Mouse (Mus musculus): ENCODE measurements around the gene Foxc2.
A peak's percentile ranks its signal among the peaks of the same experiment; 100 is the strongest.

Gene Foxc2

DNA sequence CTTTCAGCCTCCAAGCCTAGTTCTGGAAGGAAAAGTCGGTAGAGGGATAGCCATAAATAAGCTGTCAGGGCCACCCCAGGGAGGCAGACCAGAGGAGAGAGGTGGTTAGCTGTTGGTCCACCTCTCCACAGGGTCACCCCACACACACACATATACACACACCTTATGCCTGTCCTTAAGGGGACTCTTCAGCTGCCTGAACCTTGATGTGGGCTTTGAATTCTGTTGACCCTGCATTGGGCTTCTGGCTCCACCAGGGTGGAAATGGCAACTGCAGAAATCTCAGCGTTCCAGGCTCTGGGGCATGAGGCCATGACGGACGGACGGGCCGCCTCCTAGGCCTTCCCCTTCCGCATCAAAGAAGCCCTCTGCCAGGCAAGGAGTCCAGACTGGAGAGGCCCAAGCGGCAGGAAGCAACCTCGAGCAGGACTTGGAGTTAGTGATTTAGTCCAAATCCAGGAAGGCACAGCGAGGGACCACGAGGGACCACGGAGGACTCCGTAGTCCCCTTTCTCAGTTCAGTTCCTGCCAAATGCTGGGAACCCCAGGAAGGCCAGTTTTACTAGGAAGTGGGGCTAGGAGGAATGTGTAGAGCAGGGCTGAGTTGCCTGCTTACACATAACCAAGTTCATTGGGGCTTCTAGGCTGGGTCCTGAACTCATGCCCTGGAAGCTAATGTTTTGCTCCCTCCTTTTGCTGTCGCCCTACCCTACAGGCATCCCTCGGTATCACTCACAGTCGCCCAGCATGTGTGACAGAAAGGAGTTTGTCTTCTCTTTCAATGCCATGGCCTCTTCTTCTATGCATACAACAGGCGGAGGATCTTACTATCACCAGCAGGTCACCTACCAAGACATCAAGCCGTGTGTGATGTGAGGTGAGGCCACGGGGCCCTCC lies 29.7 kb upstream of the Foxc2 start:
- no peak for DNase-seq (ENCODE audit: low read depth, low spot score)

DNA sequence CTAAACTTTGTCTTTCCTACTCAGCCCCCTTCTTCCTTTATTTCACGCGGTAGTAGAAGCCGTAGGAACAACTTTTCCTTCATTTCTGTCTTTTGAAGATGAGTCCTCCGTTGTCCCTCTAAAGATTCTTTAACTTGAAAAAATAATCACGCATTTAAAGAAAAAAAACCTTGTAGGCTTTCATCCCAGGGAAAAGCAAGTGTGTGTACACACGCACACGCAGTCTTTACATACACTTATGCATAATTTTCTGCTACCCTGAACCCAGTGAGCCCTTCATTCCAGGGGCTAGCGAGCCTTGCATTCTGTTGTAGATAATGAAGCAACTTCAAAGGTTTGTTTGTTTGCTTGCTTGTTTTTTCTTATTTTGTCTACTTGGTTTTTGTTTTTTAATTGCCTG lies 27.7 kb upstream of the Foxc2 start:
- DNase-seq (ENCODE audit: low read depth, low spot score) = no peak

DNA sequence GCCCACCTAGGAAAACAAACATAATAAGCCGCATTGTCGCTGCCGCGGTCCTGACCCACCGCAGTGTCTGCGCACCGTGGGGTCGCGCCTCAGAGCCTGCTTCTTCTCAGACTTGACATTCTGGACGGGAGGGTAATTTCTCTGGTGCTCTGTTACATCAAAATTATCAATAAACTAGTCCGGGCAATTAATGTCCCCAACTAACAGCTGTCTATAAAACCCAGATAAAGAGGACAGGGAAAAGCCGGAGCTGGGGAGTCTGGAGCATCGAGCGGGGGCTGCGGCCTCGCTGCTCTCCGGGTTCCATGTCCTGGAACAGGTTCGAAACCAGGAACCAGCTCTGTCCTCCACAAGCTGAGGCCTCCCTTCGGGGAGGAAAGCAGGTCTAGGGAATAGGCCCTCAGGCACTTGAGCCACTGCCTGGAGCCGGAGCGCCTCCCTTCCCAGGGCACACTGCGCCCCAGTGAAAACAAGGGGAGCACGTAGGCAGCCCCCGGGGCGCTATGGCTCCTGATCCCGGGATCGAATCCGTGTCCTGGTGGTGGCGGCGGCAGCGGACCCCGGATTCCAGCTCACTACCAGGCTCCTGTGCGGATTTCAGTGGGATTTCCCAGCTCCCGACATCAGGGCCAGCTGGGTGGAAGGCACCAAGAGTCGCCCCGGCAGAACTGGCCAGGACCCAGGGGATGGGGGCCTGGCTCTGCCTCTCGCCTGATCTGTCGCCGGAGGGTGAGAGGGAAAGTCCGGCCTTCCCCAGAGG lies 26.9 kb upstream of the Foxc2 start:
- DNase-seq (ENCODE audit: low read depth, low spot score) = no peak

DNA sequence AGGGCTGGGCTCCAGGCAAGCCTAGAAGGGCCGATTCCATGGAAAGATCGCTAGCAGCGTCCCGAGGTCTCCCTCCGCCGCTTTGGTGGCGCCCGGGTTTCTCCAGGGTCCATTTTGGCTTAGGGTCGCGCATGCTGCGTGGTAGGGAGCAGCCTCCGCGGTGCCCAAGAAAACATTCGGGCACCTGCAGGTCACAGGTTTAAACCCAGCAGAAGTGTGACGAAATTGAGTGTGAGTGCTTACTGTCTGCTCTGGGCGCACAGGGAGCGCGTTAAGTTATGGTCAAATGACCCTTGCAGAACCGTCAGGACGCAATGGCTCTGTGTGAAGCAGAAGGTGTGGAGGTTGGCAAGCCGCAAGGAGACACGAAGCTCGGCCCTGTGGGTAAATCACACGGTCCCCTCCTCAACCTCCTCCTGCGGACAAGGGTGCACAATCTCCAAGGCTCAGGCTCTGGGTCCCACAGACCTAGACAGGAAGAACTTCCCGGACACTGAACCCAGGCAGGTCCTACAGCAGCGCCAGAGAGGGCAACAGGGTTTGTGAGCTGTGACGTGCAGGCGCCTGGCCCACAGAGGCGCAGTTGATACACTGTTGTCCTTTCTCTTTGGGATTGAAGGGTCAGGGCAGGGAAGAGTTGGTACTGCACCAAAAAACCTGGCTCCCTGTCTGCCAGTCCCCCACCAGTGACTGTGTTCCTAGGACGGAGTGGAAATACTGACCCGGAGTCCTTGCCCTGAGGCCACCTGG lies 26.2 kb upstream of the Foxc2 start:
- DNase-seq (ENCODE audit: low read depth, low spot score) = no peak

DNA sequence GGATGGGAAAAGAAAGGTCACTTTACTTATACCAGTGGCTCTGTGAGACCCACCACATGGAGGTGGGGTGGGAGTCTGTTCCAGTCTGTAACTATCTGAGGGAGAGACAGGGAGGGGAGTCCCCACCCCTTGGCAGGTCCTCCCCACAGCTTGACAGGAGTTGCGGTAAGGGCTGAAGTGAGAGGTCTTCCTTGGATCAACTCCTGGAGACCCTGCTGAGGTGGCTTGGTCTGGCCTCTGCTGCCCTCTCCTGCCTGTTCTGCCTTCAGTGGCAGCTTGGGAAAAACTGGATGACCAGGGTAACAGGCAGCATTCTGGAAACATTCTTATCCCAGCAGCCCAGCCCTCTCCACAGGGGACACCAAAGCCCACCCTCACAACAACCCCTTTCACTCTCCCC lies 25.3 kb upstream of the Foxc2 start:
- no peak for DNase-seq (ENCODE audit: low read depth, low spot score)

DNA sequence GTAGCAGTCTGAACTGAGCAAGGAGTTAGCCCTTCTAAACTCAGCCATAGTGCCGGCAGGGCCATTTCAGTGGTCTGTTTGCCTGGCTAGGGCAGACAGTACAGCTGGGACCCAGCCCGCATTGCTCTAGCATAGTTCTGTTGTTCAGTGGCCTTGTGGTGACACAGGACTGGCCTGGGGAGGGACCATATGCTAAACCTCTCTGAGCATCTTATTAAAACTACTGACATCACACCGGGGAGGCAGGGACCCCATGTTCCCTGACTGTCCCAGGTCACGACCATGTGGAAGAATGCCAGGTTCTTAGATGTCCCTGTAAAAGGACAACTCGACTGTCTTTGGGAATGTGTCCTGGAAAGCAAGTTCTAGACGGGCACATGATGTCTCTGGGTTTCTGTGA lies 23.8 kb upstream of the Foxc2 start:
- no peak for DNase-seq (ENCODE audit: low read depth, low spot score)

DNA sequence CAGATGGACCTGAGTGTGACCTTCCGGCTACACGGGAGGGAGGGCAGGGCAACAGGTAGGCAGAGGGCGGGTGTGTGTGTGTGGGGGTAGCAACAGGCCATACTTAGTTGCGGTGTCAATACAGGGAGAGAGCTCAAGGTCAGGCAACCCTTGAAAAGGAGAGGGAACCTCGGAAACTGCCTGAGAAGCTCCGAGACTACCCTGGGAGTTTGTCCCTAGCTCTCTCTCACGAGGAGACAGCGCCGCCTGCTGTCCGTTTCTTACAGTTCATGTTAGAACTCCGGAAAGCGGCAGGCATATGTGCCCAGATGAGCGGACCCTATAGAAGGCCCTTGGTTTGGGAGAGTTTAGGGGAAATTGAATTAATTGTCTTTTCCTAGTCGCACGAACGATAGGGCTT lies 23.3 kb upstream of the Foxc2 start:
- DNase-seq (ENCODE audit: low read depth, low spot score) = peak; percentile 91

DNA sequence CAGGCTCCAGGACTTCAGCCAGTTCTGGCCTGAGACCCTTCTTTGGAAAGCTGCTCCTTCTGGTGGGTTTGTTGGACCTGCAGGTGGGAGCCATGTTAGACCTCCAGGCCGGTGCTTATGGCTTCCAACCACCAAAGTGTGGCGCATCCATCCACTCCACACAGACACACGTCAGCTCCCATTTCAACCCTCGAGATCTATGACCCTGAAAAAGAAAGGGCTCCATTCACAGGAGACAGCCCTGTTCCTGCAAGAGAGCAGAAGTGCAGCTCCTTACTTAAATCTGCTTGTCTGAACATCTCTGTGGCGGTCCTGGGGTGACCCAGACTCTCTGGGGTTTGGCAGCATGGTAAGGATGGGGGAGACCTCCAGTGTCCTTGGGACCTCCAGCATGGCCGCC lies 22.5 kb upstream of the Foxc2 start:
- DNase-seq (ENCODE audit: low read depth, low spot score) = no peak

DNA sequence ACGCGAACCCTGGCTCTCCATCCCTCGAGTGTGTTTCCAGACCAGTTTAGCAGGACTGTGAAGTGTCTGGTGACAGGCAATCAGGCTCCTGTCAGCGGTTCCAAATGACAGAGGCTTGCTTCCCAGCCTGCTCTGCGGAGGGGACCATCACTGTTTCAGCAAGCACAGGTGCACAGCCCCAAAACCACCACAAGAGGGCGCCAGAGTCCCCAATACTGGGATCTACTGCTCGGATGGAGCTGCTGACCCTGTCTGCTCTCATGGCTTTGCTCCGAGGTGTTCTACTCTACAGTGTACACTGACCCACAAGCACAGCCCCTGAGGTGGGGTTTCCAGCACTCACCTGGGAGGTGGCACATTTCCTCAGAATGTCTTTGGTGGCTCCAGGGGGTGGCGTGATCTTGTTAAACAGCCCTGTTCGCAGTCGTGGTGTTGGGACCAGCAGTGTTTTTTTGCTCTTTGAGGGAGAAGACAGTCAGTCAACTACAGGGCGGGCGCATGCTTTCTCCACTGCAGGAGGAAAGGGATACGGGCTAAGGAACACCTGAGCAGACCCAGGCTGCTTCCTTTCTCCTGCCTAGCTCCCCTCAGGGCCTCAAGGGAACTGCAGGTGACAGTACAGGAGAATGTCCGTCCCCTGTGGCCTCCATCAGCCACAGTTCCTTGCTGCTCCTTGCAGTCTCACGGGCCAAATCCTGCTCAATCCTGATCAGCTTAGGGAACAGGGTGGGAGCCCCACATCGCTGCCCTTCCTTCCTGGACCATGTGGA lies 11.7 kb upstream of the Foxc2 start:
- peak; percentile 85 for DNase-seq (ENCODE audit: low read depth, low spot score)

DNA sequence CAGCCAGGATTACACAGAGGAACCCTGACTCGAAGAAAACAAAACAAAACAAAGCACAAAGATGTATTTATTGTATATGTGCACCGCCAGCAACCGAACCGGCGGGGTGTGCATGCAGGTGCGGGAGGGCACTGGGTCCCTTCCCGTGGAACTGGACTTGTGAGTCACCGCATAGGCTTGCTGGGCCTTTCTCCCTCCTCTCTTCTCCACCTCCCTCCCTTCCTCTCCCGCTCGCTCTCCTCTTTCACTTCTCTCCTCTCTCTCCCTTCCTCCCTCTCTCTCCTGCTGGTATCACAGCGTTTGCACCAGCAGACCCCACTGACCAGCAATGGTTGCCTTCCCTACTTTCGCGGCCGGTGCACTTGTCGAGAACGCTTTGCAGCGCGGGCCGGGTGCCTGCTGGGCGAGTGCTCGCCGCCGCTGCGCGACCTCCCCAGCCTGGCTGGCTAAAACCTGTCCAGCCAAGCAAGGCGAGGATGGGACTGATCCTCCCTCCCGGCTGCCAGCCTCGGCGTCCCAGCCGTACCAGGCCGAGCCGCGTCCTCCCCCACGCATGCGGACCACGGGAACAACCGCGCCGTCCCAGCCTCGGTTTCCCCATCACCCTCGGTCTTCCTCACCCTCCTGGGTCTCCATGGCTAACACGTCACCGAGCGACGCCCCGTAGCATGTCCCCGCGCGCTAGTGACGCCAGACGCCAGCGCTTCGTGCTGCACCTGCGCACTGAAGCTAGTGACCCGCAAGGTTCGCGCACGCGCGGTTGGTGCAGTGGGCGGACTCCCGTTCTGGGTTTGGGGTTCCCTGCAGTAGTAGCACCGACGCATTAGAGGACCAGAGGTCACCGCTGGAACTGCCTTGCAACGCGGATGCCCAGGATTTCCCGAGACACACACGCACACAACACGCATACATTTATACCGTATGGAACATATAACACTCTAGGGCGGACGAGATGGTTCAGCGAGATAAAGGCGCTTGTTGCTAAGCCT lies 8.0 kb upstream of the Foxc2 start, which contains the start of gene Mthfsd:
Gene Mthfsd, minus strand, starts transcription at position 725 of the 989 bp plus-strand sequence.
- DNase-seq (ENCODE audit: low read depth, low spot score) = peak; percentile 99

DNA sequence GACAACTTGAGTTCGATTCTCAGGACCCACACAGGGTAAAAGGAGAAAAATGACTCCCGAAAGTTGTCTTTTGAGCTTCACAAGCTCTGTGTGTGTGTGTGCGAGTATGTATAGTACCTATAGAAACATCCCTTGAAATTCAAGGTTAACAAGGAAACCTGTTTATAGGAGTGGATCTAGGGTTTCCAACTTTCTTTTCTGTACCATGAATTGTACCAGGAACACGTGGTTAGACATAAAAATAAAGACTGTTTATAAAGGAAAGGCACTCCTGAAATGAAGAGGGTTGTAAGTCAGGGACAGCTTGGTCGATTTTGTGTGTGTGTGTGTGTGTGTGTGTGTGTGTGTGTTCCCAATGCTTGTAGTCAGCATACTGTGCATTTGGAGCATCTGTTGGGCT lies 7.3 kb upstream of the Foxc2 start:
- no peak for DNase-seq (ENCODE audit: low read depth, low spot score)

DNA sequence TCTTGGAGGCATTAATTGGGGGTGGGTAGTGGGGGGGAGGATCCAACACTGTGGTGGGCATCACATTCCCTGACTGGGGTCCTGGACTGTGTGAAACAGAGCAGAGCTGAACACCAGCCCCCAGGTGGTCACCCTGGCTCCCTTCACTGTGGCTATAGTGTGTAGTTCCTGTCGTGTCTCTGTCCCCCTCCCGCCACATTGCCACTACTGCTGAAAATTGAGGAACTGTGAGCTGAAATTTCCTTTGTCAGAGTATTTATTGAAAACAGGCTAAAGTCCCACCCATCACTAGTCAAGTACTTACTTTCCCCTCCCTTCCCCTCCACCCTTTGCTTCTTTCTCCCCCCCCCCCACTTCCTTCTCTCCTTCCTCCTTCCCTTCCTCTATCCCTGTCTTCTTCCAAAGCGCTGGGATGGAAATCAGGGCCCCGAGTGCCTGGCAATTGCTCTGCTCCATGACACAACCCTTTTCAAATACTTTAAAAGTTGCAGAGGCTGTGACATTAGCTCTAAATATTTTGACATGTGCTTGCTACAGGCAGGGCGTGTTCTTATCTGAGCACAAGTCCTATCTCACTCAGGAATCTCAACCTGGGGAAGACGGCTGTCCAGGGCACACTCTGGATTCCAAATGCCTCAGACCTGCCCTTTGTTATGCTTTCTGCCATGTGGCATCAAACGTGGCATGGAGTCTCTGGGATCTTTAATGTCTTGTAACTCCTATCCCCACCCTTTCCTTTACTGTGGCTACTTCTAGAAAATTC lies 4.6 kb upstream of the Foxc2 start:
- DNase-seq (ENCODE audit: low read depth, low spot score) = no peak

DNA sequence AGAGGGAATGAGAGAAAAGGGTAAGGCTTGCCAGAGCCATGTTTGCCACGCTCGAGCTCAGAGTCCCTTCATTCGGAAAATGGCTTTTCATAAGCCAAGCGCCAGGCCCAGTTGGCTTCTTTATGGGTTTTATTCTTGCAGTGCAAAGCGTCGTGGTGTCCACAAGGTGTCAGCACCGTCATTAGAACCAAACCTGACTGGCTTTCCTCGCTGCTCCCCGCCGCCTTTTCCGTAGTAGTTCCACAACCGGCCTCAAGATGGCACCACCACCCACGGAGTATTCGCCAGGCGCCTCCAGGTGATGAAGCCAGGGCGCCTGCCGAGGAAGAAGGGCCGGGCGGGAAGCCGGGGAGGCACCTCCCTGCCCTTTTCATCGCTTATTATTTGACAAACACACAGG lies 2.7 kb upstream of the Foxc2 start:
- peak; percentile 94 for DNase-seq (ENCODE audit: low read depth, low spot score)

DNA sequence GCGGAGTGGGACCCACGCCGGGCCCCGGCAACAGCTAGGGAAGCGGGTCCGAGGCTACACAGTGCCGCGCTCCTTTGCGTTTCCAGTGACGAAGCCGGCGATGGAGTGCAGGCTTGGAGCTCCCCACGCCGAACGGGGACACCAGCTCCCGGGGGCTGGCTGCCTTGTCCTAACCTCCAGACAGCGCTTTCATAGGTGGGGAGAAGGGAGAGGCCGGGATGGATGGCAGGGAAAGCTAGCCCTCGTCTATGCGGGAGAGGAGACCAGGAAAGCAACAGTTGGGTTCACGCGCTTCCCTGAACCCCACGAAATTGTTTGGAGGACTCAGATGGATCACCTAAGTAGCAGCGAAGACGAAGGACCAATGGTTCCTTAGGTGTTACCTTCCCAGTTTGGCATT lies 835 bp upstream of the Foxc2 start:
- no peak for DNase-seq (ENCODE audit: low read depth, low spot score)

DNA sequence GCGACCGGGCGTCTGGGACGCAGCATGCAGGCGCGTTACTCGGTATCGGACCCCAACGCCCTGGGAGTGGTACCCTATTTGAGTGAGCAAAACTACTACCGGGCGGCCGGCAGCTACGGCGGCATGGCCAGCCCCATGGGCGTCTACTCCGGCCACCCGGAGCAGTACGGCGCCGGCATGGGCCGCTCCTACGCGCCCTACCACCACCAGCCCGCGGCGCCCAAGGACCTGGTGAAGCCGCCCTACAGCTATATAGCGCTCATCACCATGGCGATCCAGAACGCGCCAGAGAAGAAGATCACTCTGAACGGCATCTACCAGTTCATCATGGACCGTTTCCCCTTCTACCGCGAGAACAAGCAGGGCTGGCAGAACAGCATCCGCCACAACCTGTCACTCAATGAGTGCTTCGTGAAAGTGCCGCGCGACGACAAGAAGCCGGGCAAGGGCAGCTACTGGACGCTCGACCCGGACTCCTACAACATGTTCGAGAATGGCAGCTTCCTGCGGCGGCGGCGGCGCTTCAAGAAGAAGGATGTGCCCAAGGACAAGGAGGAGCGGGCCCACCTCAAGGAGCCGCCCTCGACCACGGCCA lies 717 bp downstream of the Foxc2 start:
- DNase-seq (ENCODE audit: low read depth, low spot score) = no peak

DNA sequence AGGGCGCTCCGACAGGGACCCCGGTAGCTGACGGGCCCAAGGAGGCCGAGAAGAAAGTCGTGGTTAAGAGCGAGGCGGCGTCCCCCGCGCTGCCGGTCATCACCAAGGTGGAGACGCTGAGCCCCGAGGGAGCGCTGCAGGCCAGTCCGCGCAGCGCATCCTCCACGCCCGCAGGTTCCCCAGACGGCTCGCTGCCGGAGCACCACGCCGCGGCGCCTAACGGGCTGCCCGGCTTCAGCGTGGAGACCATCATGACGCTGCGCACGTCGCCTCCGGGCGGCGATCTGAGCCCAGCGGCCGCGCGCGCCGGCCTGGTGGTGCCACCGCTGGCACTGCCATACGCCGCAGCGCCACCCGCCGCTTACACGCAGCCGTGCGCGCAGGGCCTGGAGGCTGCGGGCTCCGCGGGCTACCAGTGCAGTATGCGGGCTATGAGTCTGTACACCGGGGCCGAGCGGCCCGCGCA lies 1.2 kb downstream of the Foxc2 start:
- DNase-seq (ENCODE audit: low read depth, low spot score) = no peak

DNA sequence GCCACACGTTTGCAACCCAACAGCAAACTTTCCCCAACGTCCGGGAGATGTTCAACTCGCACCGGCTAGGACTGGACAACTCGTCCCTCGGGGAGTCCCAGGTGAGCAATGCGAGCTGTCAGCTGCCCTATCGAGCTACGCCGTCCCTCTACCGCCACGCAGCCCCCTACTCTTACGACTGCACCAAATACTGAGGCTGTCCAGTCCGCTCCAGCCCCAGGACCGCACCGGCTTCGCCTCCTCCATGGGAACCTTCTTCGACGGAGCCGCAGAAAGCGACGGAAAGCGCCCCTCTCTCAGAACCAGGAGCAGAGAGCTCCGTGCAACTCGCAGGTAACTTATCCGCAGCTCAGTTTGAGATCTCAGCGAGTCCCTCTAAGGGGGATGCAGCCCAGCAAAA lies 1.9 kb downstream of the Foxc2 start:
- no peak for DNase-seq (ENCODE audit: low read depth, low spot score)

DNA sequence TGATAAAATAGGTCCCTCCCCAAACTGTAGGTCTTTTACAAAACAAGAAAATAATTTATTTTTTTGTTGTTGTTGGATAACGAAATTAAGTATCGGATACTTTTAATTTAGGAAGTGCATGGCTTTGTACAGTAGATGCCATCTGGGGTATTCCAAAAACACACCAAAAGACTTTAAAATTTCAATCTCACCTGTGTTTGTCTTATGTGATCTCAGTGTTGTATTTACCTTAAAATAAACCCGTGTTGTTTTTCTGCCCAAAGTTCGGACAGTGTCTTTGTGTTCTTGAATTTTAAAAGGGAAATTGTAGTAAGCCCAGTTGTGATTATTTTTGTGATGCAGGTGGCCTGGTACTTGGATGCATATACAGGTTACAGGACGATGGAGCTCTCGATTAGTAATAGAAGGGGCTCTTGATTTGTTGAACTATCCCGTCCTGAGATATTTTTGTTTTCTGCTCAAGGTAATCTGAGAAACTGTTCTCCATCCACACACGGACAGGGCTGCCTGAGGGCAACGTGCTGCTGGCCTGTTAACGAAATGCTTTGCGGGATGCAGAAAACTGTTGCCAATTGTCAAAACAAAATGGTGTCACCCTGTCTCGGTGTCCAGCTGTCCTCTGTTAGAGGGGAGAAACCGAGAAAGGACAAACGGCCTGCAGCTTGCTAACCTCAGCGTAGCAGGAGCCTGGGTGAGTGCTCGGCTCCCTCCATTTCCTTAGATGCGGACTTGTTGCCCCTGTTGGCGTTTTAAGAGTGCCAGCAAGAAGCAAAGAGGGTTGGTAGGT lies 2.9 kb downstream of the Foxc2 start:
- no peak for DNase-seq (ENCODE audit: low read depth, low spot score)
